Mouse (Mus musculus) activated CD4-positive, CD25-positive, alpha-beta regulatory T cell, adult 4 months (primary cell): ENCODE data around the gene Arid3c. TPM values are rescaled to one million over a fixed set of nuclear protein-coding genes. Genes with fewer than 3 reads are reported as not detected.
"Not testable (repeated sequence)": the region's sequence is repeated elsewhere in the genome, so short reads cannot be mapped to it uniquely, and the experiment has no call there.

Experiments used
- ATAC-seq: one replicate; pipeline ENCODE4 v1.8.0; 2017
- polyA plus RNA-seq, 2 experiments: library from polyadenylated mRNA; unstranded; fragments of 100-300 nt; shearing (Covaris generic); gene quantifications; one replicate each; pipeline ENCODE4 v1.2.1; 2017

Arid3c gene
- polyA plus RNA-seq, 2 experiments from 2014 or later: not detected

- ATAC-seq: no peak
Observed at GRCm38 (mm10) chr4:41704651-41705050, 26.3 kb downstream of the Arid3c start.

- not testable (repeated sequence) for ATAC-seq
Observed at GRCm38 (mm10) chr4:41702226-41702625, 28.7 kb downstream of the Arid3c start.

GRCm38 (mm10) chr4:41700224-41700623, 30.7 kb downstream of the Arid3c start:
- ATAC-seq: not testable (repeated sequence)

GRCm38 (mm10) chr4:41699783-41700182, 31.2 kb downstream of the Arid3c start, which contains the start of gene Il11ra1:
Il11ra1 (plus strand) TSS chr4:41699989.
- not testable (repeated sequence) for ATAC-seq

- ATAC-seq: not testable (repeated sequence)
Observed at GRCm38 (mm10) chr4:41698421-41699016, 32.4 kb downstream of the Arid3c start.

GRCm38 (mm10) chr4:41696930-41697841, 33.8 kb downstream of the Arid3c start, which contains the start of gene Cntfr:
Cntfr (minus strand) TSS chr4:41697089.
- not testable (repeated sequence) for ATAC-seq

GRCm38 (mm10) chr4:41696452-41696851, 34.5 kb downstream of the Arid3c start:
- ATAC-seq: not testable (repeated sequence)

- not testable (repeated sequence) for ATAC-seq
Observed at GRCm38 (mm10) chr4:41695800-41696199, 35.1 kb downstream of the Arid3c start.

- ATAC-seq: not testable (repeated sequence)
Observed at GRCm38 (mm10) chr4:41693511-41693910, 37.4 kb downstream of the Arid3c start.

GRCm38 (mm10) chr4:41690014-41690413, 40.9 kb downstream of the Arid3c start:
- not testable (repeated sequence) for ATAC-seq

GRCm38 (mm10) chr4:41688562-41688961, 42.4 kb downstream of the Arid3c start:
- ATAC-seq: not testable (repeated sequence)

- ATAC-seq: not testable (repeated sequence)
Observed at GRCm38 (mm10) chr4:41685882-41686492, 45.0 kb downstream of the Arid3c start.

- not testable (repeated sequence) for ATAC-seq
Observed at GRCm38 (mm10) chr4:41684931-41685453, 46.0 kb downstream of the Arid3c start.

GRCm38 (mm10) chr4:41684131-41684930, 46.6 kb downstream of the Arid3c start:
- ATAC-seq: not testable (repeated sequence)

- ATAC-seq: not testable (repeated sequence)
Observed at GRCm38 (mm10) chr4:41683303-41683702, 47.6 kb downstream of the Arid3c start.

GRCm38 (mm10) chr4:41682789-41683188, 48.2 kb downstream of the Arid3c start:
- ATAC-seq: no peak

- no peak for ATAC-seq
Observed at GRCm38 (mm10) chr4:41681947-41682346, 49.0 kb downstream of the Arid3c start.

- no peak for ATAC-seq
Observed at GRCm38 (mm10) chr4:41681176-41681575, 49.8 kb downstream of the Arid3c start.

- ATAC-seq: no peak
Observed at GRCm38 (mm10) chr4:41679291-41679690, 51.7 kb downstream of the Arid3c start.

GRCm38 (mm10) chr4:41678863-41679262, 52.1 kb downstream of the Arid3c start:
- ATAC-seq: no peak

GRCm38 (mm10) chr4:41677006-41677629, 53.8 kb downstream of the Arid3c start:
- no peak for ATAC-seq
